Mouse (Mus musculus): Measurements from ENCODE around the gene Adamts14. TPM values are rescaled to one million over a fixed set of nuclear protein-coding genes. Genes with fewer than 3 reads are reported as not detected.

The Adamts14 gene
- total RNA-seq, 2 experiments from 2014 or later, result 2.1 to 2.4 TPM

DNA sequence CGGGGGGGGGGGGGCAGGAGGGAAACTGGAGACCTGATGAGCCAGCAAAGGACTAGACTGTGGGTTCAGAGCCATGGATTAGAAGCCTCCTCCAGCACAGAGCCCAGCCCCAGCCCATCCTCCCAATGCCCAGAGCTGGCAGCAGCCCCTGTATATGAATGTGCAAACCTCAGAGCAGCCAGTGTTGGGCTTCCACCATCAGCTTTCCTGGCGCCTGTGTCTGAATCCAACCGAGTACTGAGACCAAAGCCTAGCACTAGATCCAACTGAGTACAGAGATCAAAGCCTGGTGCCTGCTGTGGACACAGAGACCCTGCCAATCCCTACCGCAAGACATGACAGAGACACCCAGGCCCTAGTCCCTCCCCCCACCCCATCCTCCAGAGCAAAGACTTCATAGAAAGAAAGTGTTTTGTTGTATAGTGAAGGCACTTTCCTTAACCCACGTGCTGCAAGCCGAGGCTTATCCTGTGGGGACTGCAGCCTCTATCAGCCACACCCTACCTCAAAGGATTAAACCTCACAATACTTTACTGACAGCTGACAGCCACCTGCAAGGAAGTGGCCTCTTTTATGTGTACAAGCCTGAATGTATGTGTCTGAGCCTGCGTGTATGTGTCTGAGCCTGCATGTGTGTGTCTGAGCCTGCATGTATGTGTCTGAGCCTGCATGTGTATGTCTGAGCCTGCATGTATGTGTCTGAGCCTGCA, 40.2 kb downstream of the Adamts14 start:
- peak; percentile 61 for DNase-seq

DNA sequence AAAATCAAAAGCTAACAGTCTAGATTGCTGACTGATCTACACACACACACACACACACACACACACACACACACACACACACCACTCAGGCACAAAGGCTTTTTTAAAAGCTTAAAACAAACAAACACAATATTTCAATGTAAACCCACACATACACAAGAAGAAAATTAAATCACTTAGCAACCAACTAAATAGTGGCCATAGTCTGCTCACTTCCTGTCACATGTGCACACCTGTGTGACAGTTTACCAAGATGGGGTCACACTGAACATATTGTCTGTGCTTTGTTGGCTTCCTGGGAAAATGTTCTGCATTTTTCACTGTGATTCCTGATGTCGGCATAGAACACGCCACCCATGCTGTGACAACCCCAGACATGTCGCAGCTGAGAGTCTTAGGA, 41.5 kb downstream of the Adamts14 start:
- no peak for DNase-seq

DNA sequence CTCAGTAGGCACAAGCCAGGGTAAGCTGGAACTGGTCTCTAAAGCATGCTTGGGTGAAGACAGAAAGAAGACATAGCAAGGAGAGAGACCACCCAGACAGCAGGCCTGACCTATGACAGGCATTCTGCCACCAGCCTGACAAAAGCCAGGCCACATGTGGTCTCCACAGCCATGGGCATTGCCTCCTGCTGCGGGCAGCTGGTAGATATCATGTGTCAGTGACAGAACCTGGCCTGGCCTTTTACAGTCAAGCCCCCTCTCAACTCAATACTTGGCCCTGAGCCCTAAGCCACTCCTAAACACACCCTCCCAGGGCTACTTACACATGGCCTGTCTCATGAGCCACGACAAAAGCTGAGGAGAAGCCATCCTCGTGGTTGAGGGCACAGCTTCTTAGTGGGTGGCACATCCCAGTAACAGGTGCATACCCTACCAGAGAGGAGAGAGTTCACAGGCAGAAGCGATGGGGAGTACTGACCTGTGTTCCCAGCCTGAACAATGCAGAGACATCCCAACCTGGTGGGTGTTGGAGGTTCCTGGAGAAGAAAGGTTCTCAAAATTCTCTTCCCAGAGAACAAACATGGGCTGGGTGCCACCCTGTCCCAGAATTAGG, 46.3 kb downstream of the Adamts14 start:
- no peak for DNase-seq

DNA sequence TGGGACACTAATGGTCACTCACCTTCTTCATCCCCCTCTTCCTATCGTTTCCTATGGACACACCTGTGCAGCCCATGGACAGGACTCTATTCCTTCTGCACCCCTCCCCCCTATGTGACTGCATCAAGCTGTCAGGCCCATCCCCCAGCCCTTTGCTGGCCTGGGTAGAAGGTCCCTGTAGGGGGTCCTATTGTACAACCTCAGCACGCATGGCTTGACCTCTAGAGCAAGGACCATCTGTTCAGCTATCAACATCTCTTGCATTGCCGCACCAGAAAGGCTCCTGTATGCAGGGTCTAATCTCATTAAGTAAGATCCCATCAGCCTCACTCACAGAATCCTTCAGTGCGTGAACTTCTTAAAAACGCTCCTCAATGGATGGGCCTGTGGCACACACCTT, 47.5 kb downstream of the Adamts14 start:
- no peak for DNase-seq

DNA sequence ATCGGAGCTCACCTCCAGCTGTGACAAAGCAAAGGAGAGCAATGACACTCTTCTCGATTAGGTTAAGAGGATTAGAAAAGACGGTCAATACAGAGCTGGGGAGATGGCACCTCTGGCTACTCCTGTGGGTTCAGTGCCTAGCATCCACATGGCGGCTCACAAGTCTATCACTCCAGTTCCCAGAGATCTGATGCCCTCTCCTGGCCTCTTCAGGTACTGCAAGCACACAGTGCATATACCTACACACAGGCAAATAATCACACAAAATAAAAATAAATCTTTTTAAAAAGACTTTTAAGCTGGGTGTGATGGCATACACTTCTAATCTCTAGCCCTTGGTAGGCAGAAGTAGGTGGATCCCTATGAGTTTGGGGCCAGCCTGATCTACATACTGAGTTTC, 53.9 kb downstream of the Adamts14 start:
- no peak for DNase-seq

DNA sequence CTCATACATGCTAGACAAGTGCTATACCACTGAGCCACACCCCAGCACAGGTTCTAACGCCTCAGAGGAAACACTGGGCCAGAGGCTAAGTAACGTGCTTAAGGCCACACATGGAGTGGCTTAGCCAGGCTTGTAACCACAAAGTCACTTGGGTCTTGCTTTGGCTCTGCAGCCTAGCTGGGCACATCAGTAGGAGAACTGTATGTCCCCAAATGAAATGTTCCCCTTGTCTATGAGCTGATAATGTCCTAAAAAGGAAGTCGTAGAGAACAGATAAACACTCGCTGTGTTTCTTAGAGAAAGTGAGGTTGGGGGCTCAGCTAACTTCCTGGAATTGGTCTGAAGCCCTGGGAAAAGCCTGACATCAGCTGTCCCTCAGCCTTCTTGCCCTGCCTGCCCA, 57.1 kb downstream of the Adamts14 start:
- no peak for DNase-seq

DNA sequence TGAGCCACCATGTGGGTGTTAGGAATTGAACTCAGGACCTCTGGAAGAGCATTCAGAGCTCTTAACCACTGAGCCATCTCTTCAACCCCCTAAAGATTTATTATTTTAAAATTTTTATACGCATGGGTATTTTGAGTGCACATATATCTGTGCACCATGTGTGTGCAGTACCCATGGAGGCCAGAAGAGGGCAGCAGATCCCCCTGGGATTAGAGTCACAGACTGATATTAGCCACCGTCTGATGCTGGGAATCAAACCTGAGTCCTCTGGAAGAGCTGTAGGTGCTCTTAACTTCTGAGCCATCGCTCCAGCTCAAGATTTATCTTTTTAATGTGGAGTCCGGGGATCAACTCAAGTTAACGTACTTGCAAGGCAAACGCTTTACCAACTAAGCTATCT, 57.6 kb downstream of the Adamts14 start:
- no peak for DNase-seq

DNA sequence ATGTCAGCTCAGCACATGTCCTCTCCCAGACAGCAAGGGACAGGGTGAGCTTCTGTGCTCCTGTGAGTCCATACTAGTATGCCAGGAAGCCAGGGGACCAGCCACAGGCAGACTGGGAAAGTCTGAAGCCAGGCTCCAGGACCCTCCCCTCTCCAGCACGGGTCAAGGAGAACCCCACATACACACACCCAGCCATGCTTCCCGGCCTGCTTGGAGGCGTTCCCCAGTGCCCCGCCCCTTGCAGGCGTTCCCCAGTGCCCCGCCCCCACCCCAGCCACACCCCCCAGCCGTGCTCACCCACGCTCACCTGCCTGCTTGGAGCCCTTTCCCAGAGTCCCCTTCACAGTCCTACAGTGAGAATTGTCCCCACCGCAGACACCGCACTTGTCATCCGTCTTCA, 60.4 kb downstream of the Adamts14 start:
- no peak for DNase-seq

DNA sequence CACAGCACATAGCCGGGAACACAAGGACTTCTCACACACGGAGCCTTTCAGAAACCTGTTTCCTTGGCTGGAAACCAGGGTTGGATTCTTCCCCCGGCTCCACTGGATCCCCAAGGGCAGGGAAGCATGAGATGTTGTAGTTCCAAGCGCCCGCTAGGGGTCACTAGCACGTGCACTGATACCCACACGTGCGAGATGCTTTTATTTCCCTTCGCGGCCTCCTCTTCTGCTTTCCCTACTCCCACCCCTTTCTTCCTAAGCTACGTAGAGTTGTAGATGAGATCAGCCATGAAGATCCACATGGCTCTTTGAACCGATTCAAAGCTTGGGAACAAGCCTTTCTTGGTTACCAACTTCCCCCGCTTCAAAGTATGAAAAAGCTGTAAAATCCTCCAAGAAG, 61.5 kb downstream of the Adamts14 start:
- DNase-seq, result no peak

DNA sequence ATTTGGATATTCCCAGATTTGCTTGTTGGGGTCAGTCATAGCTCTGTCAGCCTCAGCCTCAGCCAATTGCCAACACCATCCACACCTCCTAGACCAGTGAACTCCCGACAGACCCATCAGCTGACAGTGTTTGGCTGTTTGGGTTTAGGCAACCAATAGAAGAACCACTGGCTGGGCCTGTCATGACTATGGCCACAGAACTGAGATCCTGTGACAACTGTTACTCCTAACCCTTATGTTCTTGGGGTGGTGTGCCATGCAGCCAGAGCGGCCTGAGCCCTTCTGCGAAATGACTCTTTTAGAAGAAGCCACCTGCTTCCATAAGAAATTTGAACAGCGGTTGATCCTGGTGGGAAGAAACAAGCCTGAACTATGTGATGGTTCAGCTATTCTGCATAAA, 62.1 kb downstream of the Adamts14 start:
- DNase-seq, result no peak

DNA sequence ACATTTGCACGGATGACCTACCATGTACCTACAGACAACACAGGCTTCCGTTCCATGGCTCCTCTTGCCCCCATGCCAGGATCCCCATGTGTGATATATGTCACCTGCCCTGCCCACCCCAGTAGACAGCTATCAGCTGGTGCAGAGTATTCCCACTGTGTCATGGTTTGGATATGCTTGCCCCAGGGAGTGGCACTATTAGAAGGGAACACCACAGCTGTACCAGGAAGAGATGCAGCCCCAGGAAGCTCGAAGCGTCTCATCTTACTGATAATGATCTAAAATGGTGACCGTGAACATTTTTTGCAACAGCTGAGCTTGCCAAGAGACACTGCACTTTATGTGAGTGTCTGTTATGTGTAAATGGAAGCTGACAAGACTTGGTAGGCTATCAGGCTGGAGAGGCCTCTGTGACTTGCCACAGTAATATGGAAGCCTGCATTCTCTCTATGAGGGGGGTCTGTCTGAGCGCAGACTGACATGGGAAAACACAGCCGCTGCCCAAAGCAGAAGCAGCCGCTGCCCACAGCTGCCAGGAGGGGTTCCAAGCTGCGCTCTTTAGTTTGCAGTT, 65.0 kb downstream of the Adamts14 start:
- no peak for DNase-seq

DNA sequence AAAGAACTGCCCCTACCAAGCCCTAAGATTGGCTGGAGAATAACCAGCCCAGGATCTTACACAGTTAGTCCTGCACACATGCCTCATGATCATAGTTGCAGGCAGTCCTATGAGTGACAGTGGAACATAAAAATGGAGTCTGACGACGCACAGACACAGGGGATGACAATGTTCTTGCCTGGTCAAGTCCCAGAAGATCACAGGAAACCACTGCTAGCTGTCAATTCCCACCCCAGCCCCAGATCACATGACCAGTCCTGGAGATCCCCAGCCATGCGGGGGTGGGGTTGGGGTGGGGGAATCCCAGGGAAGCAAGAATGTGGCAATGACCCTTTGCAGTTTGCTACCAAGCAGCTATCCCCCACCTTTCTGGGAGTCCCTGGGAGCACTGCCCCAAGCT, 69.3 kb downstream of the Adamts14 start:
- DNase-seq, result no peak

DNA sequence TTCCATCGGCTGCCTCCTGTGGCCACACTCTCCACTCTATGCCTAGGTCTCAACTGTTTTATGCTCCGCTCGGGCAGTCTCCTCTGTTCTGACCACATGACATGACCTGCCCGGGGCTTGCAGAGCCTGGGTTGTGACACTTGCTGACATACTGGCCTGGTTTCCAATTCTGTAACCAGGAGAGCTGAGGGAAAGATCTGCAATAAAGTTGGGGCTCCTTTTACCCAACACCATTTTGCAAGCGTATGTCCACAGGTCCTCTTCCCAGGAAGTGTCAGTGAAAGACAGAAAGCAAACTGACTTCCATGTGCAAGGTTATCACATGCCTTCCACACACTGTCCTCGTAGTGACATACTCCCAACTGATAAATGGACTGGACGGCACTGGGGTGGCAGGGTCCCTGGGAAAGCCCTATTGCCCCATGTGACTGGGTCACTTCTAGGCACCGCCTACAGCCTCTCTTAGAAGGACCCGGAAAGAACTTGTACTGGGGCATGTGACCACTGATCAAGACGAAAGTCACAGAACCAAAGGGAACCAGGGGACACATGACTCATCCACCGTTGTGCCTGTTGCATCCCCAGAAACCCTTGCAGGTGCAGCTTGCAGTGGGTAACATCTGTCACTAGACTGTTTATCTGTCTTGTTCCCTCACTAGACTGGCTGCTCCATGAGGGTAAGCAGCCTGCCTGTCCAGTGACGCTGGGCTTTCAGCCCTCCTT, 71.5 kb downstream of the Adamts14 start:
- DNase-seq, result no peak

DNA sequence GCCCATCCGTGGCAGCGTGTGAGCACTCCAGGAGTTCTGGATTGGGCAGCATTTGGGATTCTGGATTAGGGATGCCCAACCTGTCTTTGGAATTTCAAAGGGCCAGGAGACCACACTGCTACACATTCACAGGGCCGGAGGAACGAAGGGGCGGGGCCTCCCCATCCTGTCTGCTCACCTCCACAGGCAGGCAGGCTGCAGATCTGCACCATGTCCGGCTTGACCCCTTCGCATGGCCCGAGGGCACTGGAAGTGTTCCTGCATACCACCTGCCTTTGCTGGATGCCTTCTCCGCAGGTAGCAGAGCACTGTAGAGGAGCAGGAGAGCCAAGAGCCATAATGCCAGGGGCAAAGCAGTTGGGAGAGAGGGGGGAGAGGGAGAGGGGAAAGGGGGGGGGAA, 72.2 kb downstream of the Adamts14 start:
- no peak for DNase-seq

DNA sequence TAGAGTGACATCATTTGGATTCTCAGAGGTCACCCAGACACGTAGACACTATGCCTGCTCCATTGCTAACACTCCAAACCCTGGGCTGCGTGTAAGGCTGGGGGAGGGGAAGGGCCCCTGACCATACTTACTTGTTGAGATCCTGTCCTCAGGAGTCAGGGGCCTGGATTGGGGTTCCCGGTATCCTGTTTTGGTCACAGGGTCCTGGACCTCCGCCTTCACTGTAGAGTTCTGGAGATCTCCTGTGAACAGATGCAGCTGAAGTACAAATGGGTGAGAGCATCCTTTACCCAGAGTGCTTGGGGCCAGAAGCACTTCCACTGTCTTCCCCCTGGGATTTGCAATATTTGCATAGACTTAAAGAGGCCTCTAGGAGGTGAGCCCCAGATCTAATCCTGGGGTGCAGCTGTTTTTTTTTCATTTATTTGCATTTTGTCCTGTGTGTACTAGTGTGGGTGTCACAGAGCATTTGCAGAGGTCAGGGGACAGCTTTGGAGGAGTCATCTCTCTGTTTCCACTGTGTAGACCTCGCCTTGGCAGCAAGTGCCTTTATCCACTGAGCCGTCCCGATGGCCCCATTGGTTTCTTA, 72.9 kb downstream of the Adamts14 start:
- DNase-seq, result no peak

DNA sequence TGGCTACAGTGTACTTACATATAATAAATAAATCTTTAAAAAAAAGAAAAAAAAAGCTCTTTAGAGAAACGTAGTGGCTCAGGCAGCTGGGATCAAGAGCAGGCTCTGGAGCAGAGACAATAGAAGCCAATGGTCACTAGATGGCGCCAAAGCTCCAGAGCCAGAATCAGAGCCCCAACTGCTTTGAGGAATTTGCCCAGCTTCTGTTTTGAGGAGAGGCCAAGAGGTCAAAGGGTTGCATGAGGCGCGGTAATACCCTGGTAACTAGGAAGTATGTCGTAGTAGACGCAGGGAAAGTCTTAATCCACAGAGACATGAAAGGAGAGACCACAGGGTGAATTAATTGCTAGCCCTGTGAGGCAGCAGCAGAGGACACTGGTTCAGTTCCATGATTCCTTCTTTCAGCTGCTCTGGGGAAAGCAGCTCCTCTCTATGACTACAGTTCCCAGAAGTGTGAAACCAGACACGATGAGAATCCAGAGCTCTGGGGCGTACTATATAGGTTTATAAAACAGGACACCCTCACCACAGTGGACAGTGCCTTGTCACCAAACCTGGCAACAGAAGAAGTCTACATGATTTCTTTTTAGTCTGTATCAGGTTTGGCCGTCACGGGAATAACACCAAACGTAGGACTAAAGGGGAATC, 73.5 kb downstream of the Adamts14 start:
- peak; percentile 51 for DNase-seq

DNA sequence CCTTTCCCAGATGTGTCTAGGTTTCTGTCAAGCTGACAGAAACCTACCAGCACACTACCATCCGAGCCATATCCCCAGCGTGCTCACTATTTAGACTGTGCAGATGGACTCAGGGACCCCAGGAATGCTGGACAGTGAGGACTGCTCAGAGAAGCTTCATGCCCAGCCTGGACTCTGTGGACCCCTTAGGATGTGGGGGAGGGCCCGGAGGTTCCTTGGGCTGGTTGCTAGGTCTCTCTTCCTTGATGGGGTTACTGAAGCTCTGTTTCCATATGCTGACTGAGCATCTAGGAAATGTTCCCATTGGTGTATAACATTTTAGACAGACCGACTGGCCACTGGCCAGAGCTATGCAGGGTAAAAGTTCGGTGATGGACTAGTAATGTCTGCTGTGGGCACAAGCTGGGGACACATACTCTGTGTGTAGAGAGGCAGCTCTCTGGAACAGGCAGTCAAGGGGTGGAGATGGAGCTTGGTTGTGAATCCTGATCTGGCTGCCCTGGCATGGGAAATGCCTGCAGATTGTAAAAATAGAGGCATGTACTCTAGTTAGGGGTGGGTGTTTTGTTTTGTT, 77.4 kb downstream of the Adamts14 start:
- no peak for DNase-seq

DNA sequence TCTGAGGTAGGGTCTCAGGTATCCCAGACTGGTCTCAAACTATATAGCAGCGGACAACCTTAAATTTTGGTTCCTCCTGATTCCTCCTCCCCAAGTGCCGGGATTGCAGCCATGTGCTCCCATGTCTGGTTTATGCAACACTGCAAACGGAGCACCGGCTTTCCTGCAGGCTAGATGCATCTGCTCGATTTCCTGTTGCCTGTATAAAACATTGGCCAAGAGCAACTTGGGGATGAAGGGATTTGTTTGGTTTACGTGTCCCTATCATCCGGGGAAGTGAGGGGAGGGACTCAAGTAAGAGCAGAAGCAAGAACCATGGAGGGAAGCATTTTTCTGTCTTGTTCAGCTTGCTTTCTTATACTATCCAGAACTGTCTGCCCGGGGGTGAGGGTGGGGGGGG, 78.0 kb downstream of the Adamts14 start:
- DNase-seq, result no peak

DNA sequence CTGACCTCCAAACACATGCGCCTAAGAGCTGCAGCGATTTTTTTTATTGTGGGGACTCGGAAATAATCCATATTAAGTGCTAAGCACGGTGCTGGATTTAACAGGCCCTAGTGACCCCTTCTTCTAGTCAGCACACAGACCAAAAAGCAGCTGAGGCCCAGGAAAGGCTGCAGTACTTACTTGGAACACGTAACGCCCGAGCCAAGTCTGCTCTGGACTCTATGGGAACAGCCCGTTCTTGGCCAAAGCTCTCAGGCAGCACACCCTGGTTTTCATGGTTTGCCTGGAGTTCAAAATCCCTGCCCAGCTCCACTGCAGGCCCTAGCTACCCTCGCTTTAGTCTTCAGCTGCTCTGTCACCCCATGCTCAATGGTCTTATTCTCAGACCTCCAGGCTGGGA, 78.6 kb downstream of the Adamts14 start:
- peak; percentile 65 for DNase-seq

DNA sequence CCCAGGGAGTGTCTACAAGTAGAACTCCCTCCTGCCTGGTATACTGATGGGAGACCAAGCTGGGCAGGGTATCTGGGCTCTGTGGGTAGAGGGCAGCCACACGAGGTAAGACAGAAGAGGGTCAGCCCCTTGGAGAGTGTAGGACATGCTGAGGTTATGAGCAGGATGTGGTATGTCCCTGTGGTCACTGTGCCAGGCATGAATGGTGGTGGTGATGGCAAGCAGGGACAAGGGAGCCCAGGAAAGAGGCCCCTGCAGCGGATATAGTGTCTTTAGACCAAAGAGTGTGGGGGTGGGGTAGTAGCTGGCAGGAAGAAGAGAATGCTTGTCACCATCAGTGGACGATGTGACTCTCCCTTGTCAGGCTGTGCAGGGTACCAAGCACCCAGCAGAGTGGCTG, 85.2 kb downstream of the Adamts14 start:
- DNase-seq, result no peak

DNA sequence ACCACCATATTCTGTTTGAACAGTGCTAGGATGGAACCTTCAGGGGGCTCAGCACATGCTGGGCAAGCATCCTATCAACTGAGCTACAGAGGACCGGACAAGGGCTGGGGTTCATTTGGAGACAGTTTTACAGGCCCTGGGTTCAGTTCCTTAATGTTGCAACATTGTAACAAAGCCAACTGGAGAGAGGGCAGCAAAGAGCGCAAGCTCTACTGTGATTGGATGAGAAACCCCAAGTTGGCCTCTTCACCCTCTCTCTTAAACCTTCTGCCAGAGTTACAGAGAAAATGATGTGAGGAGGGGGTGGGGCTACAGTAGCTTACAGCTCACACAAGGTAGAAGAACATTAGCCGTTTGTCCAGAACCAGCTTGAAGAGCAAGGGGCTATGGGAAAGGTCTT, 86.2 kb downstream of the Adamts14 start:
- no peak for DNase-seq

DNA sequence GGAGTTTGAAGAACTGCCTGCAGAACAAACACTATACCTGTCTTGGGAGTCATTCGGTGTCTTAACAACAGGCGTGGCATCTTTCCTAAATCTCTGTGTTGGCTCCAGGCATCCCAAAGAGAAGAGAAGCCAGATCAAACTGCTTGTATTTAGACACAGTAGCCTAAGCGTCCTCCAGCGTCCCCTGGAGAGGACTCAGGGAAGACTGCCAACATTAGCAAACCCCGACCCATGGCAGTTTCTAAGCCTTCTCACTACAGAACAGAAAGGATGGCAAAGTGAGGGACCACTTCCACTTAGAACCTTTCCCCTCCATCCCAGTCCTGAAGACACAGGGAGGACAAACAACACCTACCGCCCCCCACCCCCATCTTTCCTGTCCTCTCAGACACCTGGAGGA, 93.3 kb downstream of the Adamts14 start:
- DNase-seq, result no peak
